Mouse (Mus musculus): Measurements from ENCODE around the gene Chtop. TPM values are rescaled to one million over a fixed set of nuclear protein-coding genes. Genes with fewer than 3 reads are reported as not detected.

The Chtop gene
- total and polyA plus RNA-seq, 2 experiments: 23.5 to 30.9 TPM

- Histone ChIP-seq H3K36me3 (ENCODE audit: control insufficient read depth, insufficient read depth, low read length) (peaks cover 50% of the 10 kb centered on the region), H3K27me3 (ENCODE audit: control insufficient read depth, insufficient read depth, low read length) (no peaks in the 10 kb centered on the region), H3K4me1 (ENCODE audit: control insufficient read depth, insufficient read depth, low read length) (peaks cover 5% of the 10 kb centered on the region), H3K79me2 (ENCODE audit: control insufficient read depth, insufficient read depth, low read length) (peaks cover 5% of the 10 kb centered on the region; the same call in 1 of the 2 replicates), H3K27ac (replicated peaks; ENCODE audit: insufficient read depth, low read depth, low read length) (no peak overlapping the region), H3K9ac (ENCODE audit: low read depth, low read length) (no peak overlapping the region), H3K4me3 (ENCODE audit: insufficient read depth, low read depth, low read length) (no peak overlapping the region)
- 54% methylated on average over 5 of the region's 5 CpGs for WGBS
- no peak for TF ChIP-seq POLR2A (IDR thresholded peaks at IDR 0.05; ENCODE audit: extremely low read depth, insufficient read depth, low read length)
- no peak for TF ChIP-seq CTCF (IDR thresholded peaks at IDR 0.05; ENCODE audit: low read depth, low read length)
- DNase-seq (ENCODE audit: extremely low read depth, low read depth, low spot score): no peak
Measured at GRCm38 (mm10) chr3:90486998-90487397, 22.3 kb downstream of the Chtop start.

GRCm38 (mm10) chr3:90475831-90476611 is 33.3 kb downstream of the Chtop start, which contains the start of gene Ilf2:
Gene Ilf2, plus strand, starts transcription at chr3:90476126.
- Histone ChIP-seq H3K4me1 (ENCODE audit: control insufficient read depth, insufficient read depth, low read length) (peaks cover 3% of the 10 kb centered on the region; the same call in 1 of the 2 replicates), H3K4me3 (ENCODE audit: insufficient read depth, low read depth, low read length) (peak within 1 kb of the TSS; percentile 81), H3K79me2 (ENCODE audit: control insufficient read depth, insufficient read depth, low read length) (no peaks in the 10 kb centered on the region; the same call in 1 of the 2 replicates), H3K9ac (ENCODE audit: low read depth, low read length) (peak within 1 kb of the TSS; percentile 81), H3K36me3 (ENCODE audit: control insufficient read depth, insufficient read depth, low read length) (peaks cover 10% of the 10 kb centered on the region), H3K27me3 (ENCODE audit: control insufficient read depth, insufficient read depth, low read length) (no peaks in the 10 kb centered on the region), H3K27ac (replicated peaks; ENCODE audit: insufficient read depth, low read depth, low read length) (peak within 1 kb of the TSS; percentile 57)
- under 1% methylated on average over 45 of the region's 45 CpGs for WGBS
- peak; percentile 92 for DNase-seq (ENCODE audit: extremely low read depth, low read depth, low spot score)
- peak; percentile 27 for TF ChIP-seq CTCF (IDR thresholded peaks at IDR 0.05; ENCODE audit: low read depth, low read length)
- TF ChIP-seq POLR2A (IDR thresholded peaks at IDR 0.05; ENCODE audit: extremely low read depth, insufficient read depth, low read length): 0 out of 2 replicates have a peak, but pooled peaks have one; percentile 11

- H3K4me1 ChIP-seq (ENCODE audit: control insufficient read depth, insufficient read depth, low read length): peaks cover 3% of the 10 kb centered on the region; the same call in 1 of the 2 replicates
- H3K27me3 ChIP-seq (ENCODE audit: control insufficient read depth, insufficient read depth, low read length): no peaks in the 10 kb centered on the region
- TF ChIP-seq CTCF (IDR thresholded peaks at IDR 0.05; ENCODE audit: low read depth, low read length) (no peak), POLR2A (IDR thresholded peaks at IDR 0.05; ENCODE audit: extremely low read depth, insufficient read depth, low read length) (no peak)
- H3K9ac ChIP-seq (ENCODE audit: low read depth, low read length): no peak overlapping the region
- no peak for DNase-seq (ENCODE audit: extremely low read depth, low read depth, low spot score)
- H3K36me3 ChIP-seq (ENCODE audit: control insufficient read depth, insufficient read depth, low read length): peaks cover 3% of the 10 kb centered on the region
- no peaks in the 10 kb centered on the region; the same call in 1 of the 2 replicates for H3K79me2 ChIP-seq (ENCODE audit: control insufficient read depth, insufficient read depth, low read length)
- 0 out of 2 replicates have a peak overlapping the region, but pooled peaks have one; percentile 21 for H3K4me3 ChIP-seq (ENCODE audit: insufficient read depth, low read depth, low read length)
- H3K27ac ChIP-seq (replicated peaks; ENCODE audit: insufficient read depth, low read depth, low read length): no peak overlapping the region
- WGBS: 39% methylated on average over 16 of the region's 16 CpGs
Measured at GRCm38 (mm10) chr3:90475151-90475830, 34.0 kb downstream of the Chtop start.

- TF ChIP-seq POLR2A (IDR thresholded peaks at IDR 0.05; ENCODE audit: extremely low read depth, insufficient read depth, low read length) (no peak), CTCF (IDR thresholded peaks at IDR 0.05; ENCODE audit: low read depth, low read length) (no peak)
- H3K9ac ChIP-seq (ENCODE audit: low read depth, low read length): no peak overlapping the region
- no peak for DNase-seq (ENCODE audit: extremely low read depth, low read depth, low spot score)
- no peak overlapping the region for H3K27ac ChIP-seq (replicated peaks; ENCODE audit: insufficient read depth, low read depth, low read length)
- H3K4me3 ChIP-seq (ENCODE audit: insufficient read depth, low read depth, low read length): no peak overlapping the region
- no peaks in the 10 kb centered on the region for H3K27me3 ChIP-seq (ENCODE audit: control insufficient read depth, insufficient read depth, low read length)
- peaks cover 3% of the 10 kb centered on the region; the same call in 1 of the 2 replicates for H3K4me1 ChIP-seq (ENCODE audit: control insufficient read depth, insufficient read depth, low read length)
- WGBS: 18% methylated on average over 3 of the region's 3 CpGs
- no peaks in the 10 kb centered on the region for H3K36me3 ChIP-seq (ENCODE audit: control insufficient read depth, insufficient read depth, low read length)
- no peaks in the 10 kb centered on the region; the same call in 1 of the 2 replicates for H3K79me2 ChIP-seq (ENCODE audit: control insufficient read depth, insufficient read depth, low read length)
Measured at GRCm38 (mm10) chr3:90472213-90472612, 37.1 kb downstream of the Chtop start.

- H3K4me3 ChIP-seq (ENCODE audit: insufficient read depth, low read depth, low read length): no peak overlapping the region
- no peak overlapping the region for H3K9ac ChIP-seq (ENCODE audit: low read depth, low read length)
- no peaks in the 10 kb centered on the region for H3K4me1 ChIP-seq (ENCODE audit: control insufficient read depth, insufficient read depth, low read length)
- no peaks in the 10 kb centered on the region for H3K36me3 ChIP-seq (ENCODE audit: control insufficient read depth, insufficient read depth, low read length)
- H3K79me2 ChIP-seq (ENCODE audit: control insufficient read depth, insufficient read depth, low read length): no peaks in the 10 kb centered on the region; the same call in 1 of the 2 replicates
- H3K27me3 ChIP-seq (ENCODE audit: control insufficient read depth, insufficient read depth, low read length): peaks cover 13% of the 10 kb centered on the region
- 98% methylated on average over 10 of the region's 10 CpGs for WGBS
- TF ChIP-seq POLR2A (IDR thresholded peaks at IDR 0.05; ENCODE audit: extremely low read depth, insufficient read depth, low read length) (no peak), CTCF (IDR thresholded peaks at IDR 0.05; ENCODE audit: low read depth, low read length) (no peak)
- no peak for DNase-seq (ENCODE audit: extremely low read depth, low read depth, low spot score)
- no peak overlapping the region for H3K27ac ChIP-seq (replicated peaks; ENCODE audit: insufficient read depth, low read depth, low read length)
Measured at GRCm38 (mm10) chr3:90467618-90468300, 41.5 kb downstream of the Chtop start.

All from liver, adult 2 months (tissue).